7 mouse cellular contexts compared by ENCODE assay signal in the genomic region with DNA sequence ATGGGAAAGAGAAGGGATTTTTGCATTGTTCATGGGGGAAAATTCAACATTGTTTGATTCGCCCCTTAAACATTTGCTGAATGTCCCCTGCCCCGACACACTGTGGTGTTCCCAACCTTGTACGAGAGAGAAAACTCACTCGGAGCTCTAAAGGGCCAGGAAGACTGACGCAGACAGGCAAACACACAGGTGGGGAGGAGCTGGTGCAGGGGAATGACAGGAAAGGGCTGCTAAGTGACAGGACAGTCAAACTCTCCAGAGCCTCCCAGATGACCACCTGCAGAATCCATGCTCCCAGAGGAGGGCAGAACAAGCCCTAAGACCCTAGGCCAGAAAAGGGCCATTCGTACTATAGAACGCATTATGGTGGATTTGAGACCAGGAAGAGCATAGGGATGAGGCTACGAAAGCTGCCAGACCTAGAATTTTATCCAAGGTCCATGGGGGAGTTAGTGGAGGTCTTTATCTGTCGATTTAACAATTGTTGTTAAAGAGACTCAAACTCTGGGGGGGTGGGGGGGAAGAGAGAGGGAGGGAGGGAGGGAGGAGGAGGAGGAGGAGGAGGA.
A peak's percentile ranks its signal among the peaks of the same experiment; 100 is the strongest.
DNase-seq lines count a peak whose midpoint lies in the region; ATAC-seq and TF ChIP-seq lines count a peak whose summit lies in the region.

No protein-coding gene starts in this region.

- peak overlapping the region; percentile 26; the same call in 1 of the 2 replicates for H3K27ac ChIP-seq in cerebellum, adult 2 months (ENCODE audit: insufficient read depth, low read length)
- peak overlapping the region; percentile 54 for H3K27ac ChIP-seq in heart, embryonic 15.5 days
- peak overlapping the region; percentile 93 for H3K27ac ChIP-seq in midbrain, embryonic 10.5 days (replicated peaks)

- peak overlapping the region; percentile 35 for H3K4me3 ChIP-seq in cerebellum, adult 2 months (replicated peaks; ENCODE audit: insufficient read depth, low read depth, low read length)
- peak overlapping the region; percentile 55 for H3K4me3 ChIP-seq in heart, embryonic 15.5 days
- H3K4me3 ChIP-seq in midbrain, embryonic 10.5 days = peak overlapping the region; percentile 50

- TF ChIP-seq POLR2A in cerebellum, adult 2 months (IDR thresholded peaks at IDR 0.05; ENCODE audit: borderline replicate concordance, insufficient read depth, low read length) = no peak

- H3K36me3 ChIP-seq in heart, embryonic 15.5 days = no peaks in the 10 kb centered on the region
- no peaks in the 10 kb centered on the region for H3K36me3 ChIP-seq in midbrain, embryonic 10.5 days

- DNase-seq in brain, adult 2 months (ENCODE audit: low read depth, low spot score) = peak; percentile 33
- DNase-seq in cerebellum, adult 2 months = peak; percentile 20 to 38
- peak; percentile 61 for DNase-seq in midbrain, embryonic 10.5 days (ENCODE audit: low spot score)
- no peak for DNase-seq in thymus, adult 18-20 months
- no peak for DNase-seq in right cerebral cortex, adult 2 months (ENCODE audit: low spot score in 2 of 2)
- DNase-seq in kidney, adult 18-20 months = no peak

- no peaks in the 10 kb centered on the region for H3K27me3 ChIP-seq in cerebellum, adult 2 months (ENCODE audit: control insufficient read depth, insufficient read depth, low read length)
- no peaks in the 10 kb centered on the region for H3K27me3 ChIP-seq in heart, embryonic 15.5 days
- no peaks in the 10 kb centered on the region for H3K27me3 ChIP-seq in midbrain, embryonic 10.5 days (ENCODE audit: low read depth, poor library complexity, severe bottlenecking)

- peak overlapping the region; percentile 73 for H3K4me2 ChIP-seq in heart, embryonic 15.5 days

- no peak for ATAC-seq in heart, embryonic 15.5 days (replicated peaks; ENCODE audit: insufficient number of reproducible peaks, insufficient read depth, low FRiP score, low read depth)

- 13% methylated on average over 9 of the region's 9 CpGs for WGBS in cerebellum, adult 2 months
- WGBS in heart, embryonic 15.5 days = 17% methylated on average over 9 of the region's 9 CpGs
- WGBS in midbrain, embryonic 10.5 days = 4% methylated on average over 9 of the region's 9 CpGs

- H3K9ac ChIP-seq in heart, embryonic 15.5 days = 0 out of 2 replicates have a peak overlapping the region, but pooled peaks have one; percentile 2

- no peaks in the 10 kb centered on the region for H3K9me3 ChIP-seq in heart, embryonic 15.5 days (replicated peaks)
- H3K9me3 ChIP-seq in midbrain, embryonic 10.5 days (replicated peaks) = no peaks in the 10 kb centered on the region

- peaks cover 3% of the 10 kb centered on the region; the same call in 1 of the 2 replicates for H3K4me1 ChIP-seq in cerebellum, adult 2 months (ENCODE audit: control insufficient read depth, insufficient read depth, low read length)
- H3K4me1 ChIP-seq in heart, embryonic 15.5 days (replicated peaks) = peaks cover 34% of the 10 kb centered on the region
- H3K4me1 ChIP-seq in midbrain, embryonic 10.5 days = peaks cover 77% of the 10 kb centered on the region

- TF ChIP-seq CTCF in cerebellum, adult 2 months (IDR thresholded peaks at IDR 0.05; ENCODE audit: borderline replicate concordance, insufficient read depth, low read depth, low read length) = no peak

Comparison
In these comparisons a context has a peak if more than half of its experiments do, and no peak if none do; other contexts are left out.
1. DNase-seq: peak in brain, adult 2 months (single experiment), cerebellum, adult 2 months (2 of 2) and midbrain, embryonic 10.5 days (single experiment); none in thymus, adult 18-20 months (0 of 2), right cerebral cortex, adult 2 months (0 of 2) and kidney, adult 18-20 months (single experiment).
2. H3K27ac ChIP-seq: peak in every context shown above with its lines; median percentile 93 in midbrain, embryonic 10.5 days; 54 in heart, embryonic 15.5 days; 26 in cerebellum, adult 2 months.
3. Peak in every context shown above with its lines, with median percentiles within 50 percentile points of each other: H3K4me3 ChIP-seq.